Mouse (Mus musculus) right cerebral cortex, adult 18-20 months (tissue): ENCODE results near the gene Lcorl.
"Not testable (repeated sequence)": the region's sequence is repeated elsewhere in the genome, so short reads cannot be mapped to it uniquely, and the experiment has no call there.

ENCODE experiments used
- DNase-seq: peaks from one replicate; pipeline ENCODE4 v3.0.0; 2022; ENCODE audit warnings: mixed read lengths

Gene Lcorl

DNA sequence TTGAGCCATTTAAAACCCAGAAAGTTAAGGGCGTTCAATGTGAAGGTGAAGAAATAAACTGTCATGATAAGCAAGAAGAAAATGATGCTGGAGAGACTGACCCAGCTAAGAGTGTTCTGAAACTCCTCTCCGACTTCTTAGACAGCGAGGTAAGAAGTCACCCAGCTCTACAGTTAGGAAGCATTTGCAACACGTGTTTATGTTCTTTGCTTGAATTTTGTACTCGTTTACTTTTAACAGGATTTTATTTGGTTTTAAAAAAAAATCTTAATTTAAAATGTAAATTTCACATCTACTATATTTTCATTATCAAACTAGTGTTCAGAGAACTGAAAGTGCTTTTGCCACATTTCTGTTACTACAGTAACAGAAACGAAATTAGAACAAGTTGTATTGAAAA, 165.7 kb downstream of the Lcorl start:
- no peak for DNase-seq

- no peak for DNase-seq
Observed at GRCm38 (mm10) chr5:45690802-45691201, 166.6 kb downstream of the Lcorl start.

DNA sequence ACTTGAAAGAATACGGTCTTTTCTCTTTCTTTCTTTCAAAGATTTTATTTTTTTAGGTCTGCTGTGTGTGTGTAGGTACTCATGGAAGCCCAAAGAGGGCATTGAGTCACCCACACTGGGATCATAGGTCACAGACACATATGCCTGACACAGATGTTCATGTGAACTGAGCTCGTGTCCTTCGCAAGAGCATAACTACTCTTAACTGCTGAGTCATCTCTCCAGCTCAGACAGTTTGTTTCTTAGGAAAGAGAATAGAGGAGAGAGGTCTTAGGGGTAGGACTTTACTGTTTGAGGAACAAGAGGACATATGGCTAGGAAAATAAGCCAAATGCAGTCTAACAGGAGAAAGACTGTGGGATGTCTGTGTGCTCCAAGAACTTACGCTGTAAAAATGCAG, 168.3 kb downstream of the Lcorl start:
- no peak for DNase-seq

- DNase-seq, result no peak
Observed at GRCm38 (mm10) chr5:45686223-45686622, 171.2 kb downstream of the Lcorl start.

GRCm38 (mm10) chr5:45685243-45685642, 172.2 kb downstream of the Lcorl start:
- no peak for DNase-seq

- DNase-seq, result no peak
Observed at GRCm38 (mm10) chr5:45683388-45683787, 174.0 kb downstream of the Lcorl start.

DNA sequence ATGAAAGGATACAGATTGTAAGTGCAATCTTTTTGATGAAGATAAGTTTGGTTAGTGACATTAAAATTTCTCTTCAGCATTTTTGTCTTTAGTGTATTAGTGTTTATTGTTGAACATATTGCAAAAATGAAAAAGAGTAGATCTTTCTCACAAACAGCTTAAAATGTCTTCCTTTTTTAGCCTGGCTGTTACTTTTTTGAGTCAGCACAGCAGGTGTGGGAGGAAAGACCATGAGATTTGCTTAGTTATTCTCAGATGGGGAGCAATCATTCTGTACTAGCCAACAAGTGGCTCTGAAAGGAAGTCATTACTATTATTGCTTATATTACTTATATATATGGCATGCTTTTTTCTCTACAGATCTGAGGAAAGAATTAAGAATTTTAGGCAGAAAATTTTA, 177.5 kb downstream of the Lcorl start:
- DNase-seq, result no peak

DNA sequence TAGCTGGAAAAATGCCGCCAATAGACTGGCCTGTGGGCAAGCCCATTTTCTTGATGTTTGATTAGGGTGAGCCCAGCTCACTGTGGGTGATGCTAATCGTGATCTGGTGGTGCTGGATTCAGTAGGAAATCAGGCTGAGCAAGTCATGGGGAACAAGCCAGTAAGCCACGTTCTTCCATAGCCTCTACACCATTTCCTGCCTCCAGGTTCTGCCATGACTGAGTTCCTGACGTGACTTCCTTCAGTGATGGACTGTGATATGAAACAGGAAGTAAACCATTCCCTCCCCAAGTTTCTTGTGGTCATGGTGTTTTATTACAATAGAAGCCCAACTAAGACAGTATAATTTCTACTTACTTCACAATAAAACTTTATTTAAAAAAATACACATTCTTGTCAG, 179.8 kb downstream of the Lcorl start:
- no peak for DNase-seq

GRCm38 (mm10) chr5:45675032-45675431, 182.4 kb downstream of the Lcorl start:
- no peak for DNase-seq

GRCm38 (mm10) chr5:45670894-45671494, 186.4 kb downstream of the Lcorl start:
- DNase-seq, result no peak

- DNase-seq, result no peak
Observed at GRCm38 (mm10) chr5:45670280-45670670, 187.1 kb downstream of the Lcorl start.

DNA sequence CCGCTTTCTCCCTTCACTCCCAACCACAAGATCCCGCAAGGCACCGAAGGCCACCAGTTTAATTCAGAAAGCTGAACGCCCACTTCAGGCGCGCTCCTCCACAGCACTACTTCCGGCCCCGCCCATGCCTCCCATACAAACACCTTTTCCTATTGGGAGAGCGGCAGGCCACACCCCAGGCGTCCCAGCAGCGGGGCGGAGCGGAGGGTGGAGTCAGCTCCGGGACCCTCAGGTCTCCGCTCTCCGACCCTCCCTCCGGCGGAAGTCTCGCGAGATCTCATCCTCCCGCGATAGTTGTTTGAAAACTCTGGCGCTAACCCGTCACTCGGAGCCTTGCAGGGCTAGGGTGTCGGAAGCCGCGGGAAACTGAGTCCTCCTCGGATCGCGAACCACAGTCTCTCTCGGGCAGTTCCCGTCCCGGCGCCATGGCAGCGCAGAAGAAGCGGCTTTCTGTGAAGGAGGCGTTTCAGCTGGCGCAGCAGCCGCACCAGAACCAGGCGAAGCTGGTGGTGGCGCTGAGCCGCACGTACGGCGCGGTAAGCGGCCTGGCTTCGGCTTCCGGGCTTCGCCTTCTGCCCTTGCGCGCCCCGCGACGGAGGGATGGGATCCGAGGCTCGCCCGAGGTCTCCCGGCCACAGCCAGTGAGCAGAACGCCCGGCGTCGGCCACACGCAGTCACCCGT, 187.7 kb downstream of the Lcorl start, which contains the start of gene Ncapg:
TSS of gene Ncapg (plus strand) at position 322 of the 682 bp plus-strand sequence.
- peak; percentile 99 for DNase-seq

DNA sequence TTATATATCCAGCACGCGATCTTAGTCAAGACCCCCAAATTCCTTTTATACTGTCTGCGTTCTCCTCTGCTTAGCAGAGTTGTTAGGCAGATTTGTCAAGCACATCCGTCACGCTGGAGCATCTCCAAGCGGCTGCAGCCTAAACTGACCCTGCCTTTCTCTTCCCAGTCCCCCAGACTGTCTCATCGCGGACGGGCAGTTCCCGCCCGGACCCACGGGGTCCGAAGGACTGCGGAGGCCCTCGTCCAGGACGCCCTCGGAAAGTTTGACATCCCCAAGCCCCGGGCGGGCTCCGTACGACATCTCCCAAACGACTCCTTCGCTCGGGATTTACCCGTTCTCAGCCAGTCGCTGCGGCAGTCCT, 188.2 kb downstream of the Lcorl start:
- no peak for DNase-seq

DNA sequence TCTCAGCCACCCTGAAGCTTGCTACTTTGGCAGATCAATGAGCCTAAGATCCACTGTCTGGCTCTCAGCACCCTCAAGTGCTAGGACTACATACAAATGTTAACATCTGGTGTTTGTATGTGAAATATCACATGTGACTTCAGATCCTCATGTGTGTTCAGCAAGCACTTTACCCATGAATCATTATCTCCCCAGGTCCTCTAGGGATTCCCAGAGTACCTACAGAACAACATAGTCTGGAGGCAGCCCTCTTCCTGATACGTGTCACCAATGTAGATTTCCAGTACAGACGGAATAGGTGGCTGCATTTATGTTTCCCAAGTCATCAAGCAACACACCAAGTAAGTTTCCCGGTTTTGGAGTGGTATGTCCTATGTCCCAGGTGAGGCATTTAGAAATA, 188.6 kb downstream of the Lcorl start:
- DNase-seq, result no peak

GRCm38 (mm10) chr5:45668324-45668723, 189.1 kb downstream of the Lcorl start:
- no peak for DNase-seq

GRCm38 (mm10) chr5:45658406-45658805, 199.0 kb downstream of the Lcorl start:
- not testable (repeated sequence) for DNase-seq

- DNase-seq, result no peak
Observed at GRCm38 (mm10) chr5:45651026-45651703, 206.2 kb downstream of the Lcorl start.
